Mouse (Mus musculus): ENCODE measurements around the gene Bicra. TPM values are rescaled to one million over a fixed set of nuclear protein-coding genes. Genes with fewer than 3 reads are reported as not detected.

Bicra gene
- polyA plus RNA-seq, 1 experiment = 35.5 TPM

DNA sequence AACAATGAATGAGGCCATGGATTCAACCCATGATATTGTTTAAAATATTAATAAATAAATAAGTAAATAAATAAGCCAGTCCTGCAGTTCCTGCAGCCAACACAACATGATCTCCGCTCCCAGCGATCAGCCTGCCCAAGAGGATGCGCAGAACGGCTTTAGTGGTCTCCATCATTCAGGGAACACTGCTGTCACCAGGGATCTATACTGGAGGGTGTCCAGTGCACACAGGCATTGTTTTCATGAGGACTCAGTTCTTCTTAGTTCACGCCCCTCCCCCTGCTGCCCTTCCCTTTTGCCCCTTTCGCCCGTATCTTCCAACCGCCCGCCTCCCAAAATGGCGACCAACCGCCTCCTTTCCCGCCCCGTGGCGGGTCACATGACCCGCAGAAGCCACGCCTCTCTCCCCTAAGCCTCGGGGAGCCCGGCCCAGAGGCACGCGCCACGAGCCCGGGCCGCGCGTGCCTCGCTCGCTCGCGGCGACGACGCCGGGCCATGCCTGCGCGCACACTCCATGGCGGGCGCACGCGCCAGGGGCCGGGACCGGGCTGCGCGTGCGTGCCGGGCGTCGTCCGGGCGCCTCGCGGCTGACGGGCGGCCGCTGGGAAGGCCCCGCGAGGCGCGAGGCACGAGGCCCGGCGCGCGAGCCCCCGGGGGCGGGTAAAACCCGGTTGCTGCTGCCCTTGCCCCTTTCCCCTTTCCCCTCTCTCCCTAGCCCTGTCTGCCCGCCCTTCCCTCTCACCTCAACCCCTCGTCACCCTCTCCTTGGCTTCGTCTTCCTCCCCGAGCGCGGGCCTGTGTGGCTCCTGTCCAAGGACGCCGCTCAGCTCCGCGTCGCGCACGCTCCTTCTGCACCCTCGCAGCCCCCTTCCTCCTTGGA, 13.7 kb upstream of the Bicra start, which contains the start of gene Zfp541:
Zfp541 (plus strand) TSS at position 596 of the 880 bp plus-strand sequence.
- Histone ChIP-seq H3K27ac (ENCODE audit: insufficient read depth, low read depth, low read length) (no peak within 1 kb of the TSS), H3K4me3 (ENCODE audit: insufficient read depth, low read length) (no peak within 1 kb of the TSS), H3K4me1 (ENCODE audit: control insufficient read depth, insufficient read depth, low read length) (peaks cover 23% of the 10 kb centered on the region)
- TF ChIP-seq POLR2A (IDR thresholded peaks at IDR 0.05; ENCODE audit: borderline replicate concordance, low read depth, low read length) = no peak
- TF ChIP-seq CTCF (IDR thresholded peaks at IDR 0.05; ENCODE audit: low read depth, low read length) = no peak

DNA sequence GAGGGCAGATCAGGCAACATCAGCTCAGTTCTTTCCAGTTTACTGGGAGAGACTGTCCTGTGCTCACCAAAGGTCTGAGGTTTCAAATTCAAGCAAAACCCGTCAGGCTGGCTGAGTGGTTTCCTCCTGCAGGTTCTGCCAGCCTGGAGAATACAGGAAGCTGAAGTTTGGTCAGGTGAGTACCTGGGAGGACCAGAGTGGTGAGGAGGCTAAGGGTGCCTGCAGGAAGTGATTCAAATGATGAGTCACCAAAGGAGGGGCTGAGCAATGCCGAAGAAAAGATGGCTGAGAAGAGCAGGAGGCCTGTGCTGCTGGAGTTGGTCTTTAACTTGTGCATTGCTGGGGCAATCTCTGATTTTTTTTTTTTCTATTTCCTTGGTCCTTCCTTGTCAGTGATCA, 9.4 kb upstream of the Bicra start:
- TF ChIP-seq CTCF (IDR thresholded peaks at IDR 0.05; ENCODE audit: low read depth, low read length) (no peak), POLR2A (IDR thresholded peaks at IDR 0.05; ENCODE audit: borderline replicate concordance, low read depth, low read length) (no peak)
- H3K4me1 ChIP-seq (ENCODE audit: control insufficient read depth, insufficient read depth, low read length) = peaks cover 35% of the 10 kb centered on the region
- H3K27ac ChIP-seq (ENCODE audit: insufficient read depth, low read depth, low read length) = peak overlapping the region; percentile 65
- no peak overlapping the region for H3K4me3 ChIP-seq (ENCODE audit: insufficient read depth, low read length)

GRCm38 (mm10) chr7:16056459-16057135, 8.9 kb upstream of the Bicra start:
- H3K4me1 ChIP-seq (ENCODE audit: control insufficient read depth, insufficient read depth, low read length) = peaks cover 36% of the 10 kb centered on the region
- no peak for TF ChIP-seq POLR2A (IDR thresholded peaks at IDR 0.05; ENCODE audit: borderline replicate concordance, low read depth, low read length)
- no peak for TF ChIP-seq CTCF (IDR thresholded peaks at IDR 0.05; ENCODE audit: low read depth, low read length)
- H3K27ac ChIP-seq (ENCODE audit: insufficient read depth, low read depth, low read length) = peak overlapping the region; percentile 65
- H3K4me3 ChIP-seq (ENCODE audit: insufficient read depth, low read length) = no peak overlapping the region

DNA sequence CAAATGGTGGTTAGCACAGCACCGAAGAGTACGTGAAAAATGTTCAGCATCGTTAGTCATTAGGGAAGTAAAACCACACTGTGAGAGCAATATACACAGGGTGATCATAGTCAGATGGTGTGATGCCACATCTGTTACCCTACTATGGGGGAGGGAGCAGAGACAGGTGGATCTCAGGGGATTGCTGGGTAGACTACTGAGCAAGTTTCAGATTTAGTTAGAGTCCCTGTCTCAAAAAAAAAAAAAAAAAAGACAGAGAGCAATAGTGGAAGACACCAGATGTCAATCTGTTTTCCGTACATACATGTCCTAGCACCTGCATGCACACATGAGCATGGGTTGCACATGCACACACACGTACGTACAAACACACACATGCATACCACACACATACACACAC, 7.9 kb upstream of the Bicra start:
- Histone ChIP-seq H3K27ac (ENCODE audit: insufficient read depth, low read depth, low read length) (peak overlapping the region; percentile 50), H3K4me1 (ENCODE audit: control insufficient read depth, insufficient read depth, low read length) (peaks cover 43% of the 10 kb centered on the region), H3K4me3 (ENCODE audit: insufficient read depth, low read length) (no peak overlapping the region)
- TF ChIP-seq CTCF (IDR thresholded peaks at IDR 0.05; ENCODE audit: low read depth, low read length) (no peak), POLR2A (IDR thresholded peaks at IDR 0.05; ENCODE audit: borderline replicate concordance, low read depth, low read length) (no peak)

DNA sequence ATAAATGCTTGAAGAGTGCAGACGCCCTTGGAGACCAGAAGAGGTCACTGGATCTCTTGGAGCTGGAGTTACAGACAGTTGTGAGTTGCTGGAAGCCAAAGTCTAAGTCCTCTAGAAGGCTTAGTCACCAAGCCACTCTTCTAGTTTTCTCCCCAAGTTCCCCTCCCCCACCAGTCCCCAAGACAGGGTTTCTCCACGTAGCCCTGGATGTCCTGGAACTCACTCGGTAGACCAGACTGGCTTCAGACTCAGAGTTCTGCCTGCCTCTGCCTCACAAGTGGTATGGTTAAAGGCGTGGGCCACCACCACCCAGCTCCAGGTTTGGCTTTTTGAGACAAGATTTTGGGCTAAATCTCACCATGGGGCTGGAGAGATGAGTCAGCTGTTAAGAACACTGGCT, 7.2 kb upstream of the Bicra start:
- peaks cover 50% of the 10 kb centered on the region for H3K4me1 ChIP-seq (ENCODE audit: control insufficient read depth, insufficient read depth, low read length)
- no peak overlapping the region for H3K4me3 ChIP-seq (ENCODE audit: insufficient read depth, low read length)
- peak overlapping the region; percentile 50 for H3K27ac ChIP-seq (ENCODE audit: insufficient read depth, low read depth, low read length)
- TF ChIP-seq POLR2A (IDR thresholded peaks at IDR 0.05; ENCODE audit: borderline replicate concordance, low read depth, low read length) (no peak), CTCF (IDR thresholded peaks at IDR 0.05; ENCODE audit: low read depth, low read length) (no peak)

DNA sequence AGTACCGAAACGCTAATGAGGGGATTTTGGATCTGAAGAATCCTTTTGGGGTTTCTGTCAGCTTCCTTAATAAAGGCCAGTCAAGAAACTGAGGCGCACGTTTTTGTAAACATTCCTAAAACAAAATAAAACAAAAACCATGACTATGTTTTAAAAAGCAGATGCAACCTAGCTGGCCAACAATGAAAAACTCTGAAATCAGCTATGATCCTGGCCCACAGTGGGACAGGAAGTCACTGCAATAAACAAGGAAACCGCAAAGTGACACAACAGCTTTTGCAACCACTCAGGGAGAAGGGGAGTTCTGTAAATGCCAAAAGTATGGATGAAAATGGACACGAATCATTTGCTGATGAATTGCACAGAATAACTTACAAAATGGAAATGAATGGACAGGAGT, 5.4 kb upstream of the Bicra start:
- H3K4me1 ChIP-seq (ENCODE audit: control insufficient read depth, insufficient read depth, low read length) = peaks cover 51% of the 10 kb centered on the region

GRCm38 (mm10) chr7:16052684-16053083, 5.0 kb upstream of the Bicra start:
- H3K4me1 ChIP-seq (ENCODE audit: control insufficient read depth, insufficient read depth, low read length) = peaks cover 47% of the 10 kb centered on the region
- peak; percentile 34; the same call in 1 of the 2 replicates for TF ChIP-seq POLR2A (IDR thresholded peaks at IDR 0.05; ENCODE audit: borderline replicate concordance, low read depth, low read length)
- TF ChIP-seq CTCF (IDR thresholded peaks at IDR 0.05; ENCODE audit: low read depth, low read length) = no peak
- H3K4me3 ChIP-seq (ENCODE audit: insufficient read depth, low read length) = peak overlapping the region; percentile 77
- peak overlapping the region; percentile 92 for H3K27ac ChIP-seq (ENCODE audit: insufficient read depth, low read depth, low read length)

More for the DNA sequence above, 5.4 kb upstream of the Bicra start:
- H3K4me3 ChIP-seq (ENCODE audit: insufficient read depth, low read length) = peak overlapping the region; percentile 77
- no peak for TF ChIP-seq CTCF (IDR thresholded peaks at IDR 0.05; ENCODE audit: low read depth, low read length)
- no peak for TF ChIP-seq POLR2A (IDR thresholded peaks at IDR 0.05; ENCODE audit: borderline replicate concordance, low read depth, low read length)
- H3K27ac ChIP-seq (ENCODE audit: insufficient read depth, low read depth, low read length) = peak overlapping the region; percentile 90

DNA sequence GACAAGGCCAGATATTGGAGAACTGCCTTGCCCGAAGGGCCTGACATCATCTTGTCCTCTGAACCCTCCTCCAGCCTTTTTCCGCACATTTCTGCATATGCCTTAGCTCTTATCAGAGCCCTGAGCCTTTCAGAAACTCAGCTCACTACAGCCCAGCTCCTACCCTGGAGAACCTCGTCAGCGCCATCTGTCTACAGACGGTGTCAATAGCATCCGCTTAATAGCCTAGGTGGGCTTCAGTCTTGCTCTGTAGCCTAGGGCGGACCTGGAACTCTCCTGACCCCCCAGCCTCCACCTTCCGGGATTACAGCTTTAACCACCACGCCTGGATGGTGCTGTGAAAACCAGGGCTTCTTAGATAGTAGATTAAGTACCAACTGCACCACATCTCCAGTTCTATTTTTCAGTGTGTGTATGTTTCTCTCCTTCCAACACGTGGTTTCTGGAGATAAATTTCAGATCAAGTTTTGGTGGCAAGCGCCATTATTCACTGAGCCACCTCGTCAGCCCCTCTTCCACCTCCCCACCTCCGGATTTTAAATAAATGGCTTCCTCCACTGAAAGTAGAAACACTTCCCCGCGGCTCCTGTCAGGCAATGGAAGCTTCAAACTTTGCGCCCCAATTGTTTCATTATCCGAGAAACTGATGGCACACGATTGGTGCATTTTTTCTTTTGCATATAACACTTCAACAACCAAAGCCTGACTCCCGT, 4.3 kb upstream of the Bicra start:
- peak overlapping the region; percentile 77 for H3K4me3 ChIP-seq (ENCODE audit: insufficient read depth, low read length)
- H3K4me1 ChIP-seq (ENCODE audit: control insufficient read depth, insufficient read depth, low read length) = peaks cover 41% of the 10 kb centered on the region
- no peak for TF ChIP-seq POLR2A (IDR thresholded peaks at IDR 0.05; ENCODE audit: borderline replicate concordance, low read depth, low read length)
- peak; percentile 63 for TF ChIP-seq CTCF (IDR thresholded peaks at IDR 0.05; ENCODE audit: low read depth, low read length)
- peak overlapping the region; percentile 92 for H3K27ac ChIP-seq (ENCODE audit: insufficient read depth, low read depth, low read length)

GRCm38 (mm10) chr7:16050600-16050999, 2.9 kb upstream of the Bicra start:
- H3K4me3 ChIP-seq (ENCODE audit: insufficient read depth, low read length) = peak overlapping the region; percentile 88
- TF ChIP-seq POLR2A (IDR thresholded peaks at IDR 0.05; ENCODE audit: borderline replicate concordance, low read depth, low read length) (no peak), CTCF (IDR thresholded peaks at IDR 0.05; ENCODE audit: low read depth, low read length) (no peak)
- peak overlapping the region; percentile 93; the same call in 1 of the 2 replicates for H3K27ac ChIP-seq (ENCODE audit: insufficient read depth, low read depth, low read length)
- peaks cover 34% of the 10 kb centered on the region for H3K4me1 ChIP-seq (ENCODE audit: control insufficient read depth, insufficient read depth, low read length)
